Mouse (Mus musculus) testis, adult 2 months (tissue): ENCODE results near the gene Coq6. TPM values are rescaled to one million over a fixed set of nuclear protein-coding genes. Genes with fewer than 3 reads are reported as not detected.

Source experiments
- H3K27ac ChIP-seq: fragments of 200-500 bp; 2 replicates; pipeline ENCODE4 v1.5.1; 2012; ENCODE audit warnings: low read depth, low read length; ENCODE audit not compliant: control insufficient read depth, insufficient read depth
- H3K27me3 ChIP-seq: fragments of 200-500 bp; 2 replicates; pipeline ENCODE4 v1.6.1; 2012; ENCODE audit warnings: mild to moderate bottlenecking, low read length, moderate library complexity; ENCODE audit not compliant: control insufficient read depth, insufficient read depth
- H3K36me3 ChIP-seq: fragments of 200-500 bp; 2 replicates; pipeline ENCODE4 v1.6.1; 2012; ENCODE audit warnings: mild to moderate bottlenecking, low read length; ENCODE audit not compliant: control insufficient read depth, insufficient read depth
- H3K4me1 ChIP-seq: fragments of 200-500 bp; 2 replicates; pipeline ENCODE4 v1.6.1; 2012; ENCODE audit warnings: low read length; ENCODE audit not compliant: control insufficient read depth, insufficient read depth
- H3K4me3 ChIP-seq: fragments of 200-500 bp; 2 replicates; pipeline ENCODE4 v1.5.1; 2012; ENCODE audit warnings: low read depth, mild to moderate bottlenecking, low read length, moderate library complexity, mixed read lengths; ENCODE audit not compliant: control insufficient read depth
- CTCF ChIP-seq: fragments of 200-500 bp; IDR thresholded peaks from 2 replicates; pipeline ENCODE4 v1.5.1; 2012; ENCODE audit warnings: low read depth, mild to moderate bottlenecking, inconsistent platforms, low read length, moderate library complexity; ENCODE audit not compliant: control insufficient read depth, insufficient read depth, insufficient replicate concordance
- POLR2A ChIP-seq: fragments of 200-500 bp; IDR thresholded peaks from 2 replicates; pipeline ENCODE4 v1.6.1; 2012; ENCODE audit warnings: low read depth, mild to moderate bottlenecking, inconsistent platforms, low read length, moderate library complexity; ENCODE audit not compliant: control insufficient read depth
- polyA plus RNA-seq: library from polyadenylated mRNA; depleted of rRNA; stranded (reverse); fragments of >200 nt; gene quantifications from 2 replicates; pipeline ENCODE4 v1.2.3, GENCODE M21; 2012

The Coq6 gene
- polyA plus RNA-seq, 1 experiment: 41.7 TPM

GRCm38 (mm10) chr12:84402923-84403322 is 41.5 kb downstream of the Coq6 start:
- Histone ChIP-seq H3K27me3 (no peaks in the 10 kb centered on the region), H3K27ac (no peak overlapping the region), H3K4me3 (no peak overlapping the region), H3K4me1 (peaks cover 3% of the 10 kb centered on the region; the same call in 1 of the 2 replicates), H3K36me3 (no peaks in the 10 kb centered on the region)
- TF ChIP-seq POLR2A: no peak
- TF ChIP-seq CTCF: no peak

DNA sequence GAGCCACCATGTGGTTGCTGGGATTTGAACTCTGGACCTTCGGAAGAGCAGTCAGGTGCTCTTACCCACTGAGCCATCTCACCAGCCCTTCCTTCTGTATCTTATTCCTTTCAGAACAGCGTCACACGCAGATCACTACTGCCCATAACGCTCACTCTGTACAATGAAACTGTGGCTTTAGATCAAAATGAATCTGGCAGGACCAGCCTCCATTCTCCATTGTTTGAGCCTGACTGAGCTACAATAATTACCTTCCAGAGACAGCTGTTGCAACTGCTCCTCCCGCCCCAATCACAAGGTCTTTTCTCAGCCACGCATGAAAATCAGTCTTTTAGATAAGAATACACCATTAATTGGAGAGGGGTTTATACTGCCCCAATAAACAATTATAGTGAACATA is 43.1 kb downstream of the Coq6 start:
- no peak for TF ChIP-seq POLR2A
- no peak for TF ChIP-seq CTCF
- Histone ChIP-seq H3K27ac (no peak overlapping the region), H3K36me3 (peaks cover 2% of the 10 kb centered on the region), H3K27me3 (no peaks in the 10 kb centered on the region), H3K4me1 (peaks cover 3% of the 10 kb centered on the region; the same call in 1 of the 2 replicates), H3K4me3 (no peak overlapping the region)

GRCm38 (mm10) chr12:84407259-84407658 is 45.8 kb downstream of the Coq6 start:
- TF ChIP-seq CTCF (no peak), POLR2A (no peak)
- peaks cover 3% of the 10 kb centered on the region; the same call in 1 of the 2 replicates for H3K4me1 ChIP-seq
- peak overlapping the region; percentile 62 for H3K4me3 ChIP-seq
- H3K27me3 ChIP-seq: no peaks in the 10 kb centered on the region
- H3K27ac ChIP-seq: no peak overlapping the region
- H3K36me3 ChIP-seq: peaks cover 2% of the 10 kb centered on the region

DNA sequence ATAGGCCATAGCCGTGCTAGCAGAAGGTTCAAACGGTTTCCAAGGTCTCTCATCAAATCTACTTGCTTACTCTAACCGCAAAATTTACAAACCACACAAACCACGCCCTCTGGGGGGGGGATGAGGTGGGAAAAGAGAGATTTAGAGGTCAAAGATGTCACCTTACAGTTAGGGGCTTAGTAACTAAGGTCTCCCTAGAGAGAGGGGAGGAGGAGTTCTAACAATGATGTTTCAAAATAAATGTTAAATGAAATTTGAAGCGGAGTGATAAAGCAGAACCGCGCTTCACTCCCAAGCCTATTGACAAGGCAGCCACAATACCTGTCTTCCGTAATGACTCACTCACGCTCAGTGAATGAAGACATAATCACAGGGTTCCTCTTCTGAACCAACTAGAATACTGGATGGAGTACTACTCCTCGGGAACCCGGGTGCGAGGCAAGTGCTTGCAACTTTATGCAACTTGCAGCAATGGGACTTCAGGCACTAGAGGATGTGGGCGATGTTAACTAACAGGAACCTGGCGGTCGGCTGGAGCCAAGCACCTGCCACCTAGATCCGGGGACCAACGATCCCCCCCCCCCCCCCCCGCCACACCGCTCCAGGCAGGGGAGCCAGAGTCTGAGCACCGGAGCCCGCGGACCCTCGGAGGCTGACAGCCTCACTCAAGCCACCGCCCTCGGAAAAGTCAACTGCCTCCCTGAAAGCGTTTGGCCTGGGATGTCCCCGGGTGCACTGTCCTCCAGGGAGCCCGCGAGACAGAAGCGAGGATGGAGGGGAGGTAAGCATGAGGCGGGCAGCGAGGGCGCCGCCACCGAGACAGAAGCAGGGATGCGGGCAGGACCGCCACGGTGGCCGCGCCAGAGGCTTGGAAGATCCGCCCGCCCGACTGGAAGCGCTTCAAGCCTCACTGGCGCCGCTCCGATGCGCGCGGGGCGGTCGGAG is 46.7 kb downstream of the Coq6 start:
- peaks cover 3% of the 10 kb centered on the region; the same call in 1 of the 2 replicates for H3K4me1 ChIP-seq
- peak overlapping the region; percentile 92 for H3K4me3 ChIP-seq
- no peak for TF ChIP-seq POLR2A
- peaks cover 2% of the 10 kb centered on the region for H3K36me3 ChIP-seq
- peak overlapping the region; percentile 86 for H3K27ac ChIP-seq
- no peaks in the 10 kb centered on the region for H3K27me3 ChIP-seq

- peaks cover 3% of the 10 kb centered on the region; the same call in 1 of the 2 replicates for H3K4me1 ChIP-seq
- peaks cover 2% of the 10 kb centered on the region for H3K36me3 ChIP-seq
- no peaks in the 10 kb centered on the region for H3K27me3 ChIP-seq
- peak; percentile 97 for TF ChIP-seq POLR2A
- TF ChIP-seq CTCF: no peak
- H3K27ac ChIP-seq: peak within 1 kb of the TSS; percentile 99
- H3K4me3 ChIP-seq: peak within 1 kb of the TSS; percentile 92
Observed at GRCm38 (mm10) chr12:84408819-84409507, 47.5 kb downstream of the Coq6 start, which contains the start of the genes Entpd5 and Bbof1. Entpd5 (minus strand) TSS chr12:84409029. Bbof1 (plus strand) TSS chr12:84409071.

DNA sequence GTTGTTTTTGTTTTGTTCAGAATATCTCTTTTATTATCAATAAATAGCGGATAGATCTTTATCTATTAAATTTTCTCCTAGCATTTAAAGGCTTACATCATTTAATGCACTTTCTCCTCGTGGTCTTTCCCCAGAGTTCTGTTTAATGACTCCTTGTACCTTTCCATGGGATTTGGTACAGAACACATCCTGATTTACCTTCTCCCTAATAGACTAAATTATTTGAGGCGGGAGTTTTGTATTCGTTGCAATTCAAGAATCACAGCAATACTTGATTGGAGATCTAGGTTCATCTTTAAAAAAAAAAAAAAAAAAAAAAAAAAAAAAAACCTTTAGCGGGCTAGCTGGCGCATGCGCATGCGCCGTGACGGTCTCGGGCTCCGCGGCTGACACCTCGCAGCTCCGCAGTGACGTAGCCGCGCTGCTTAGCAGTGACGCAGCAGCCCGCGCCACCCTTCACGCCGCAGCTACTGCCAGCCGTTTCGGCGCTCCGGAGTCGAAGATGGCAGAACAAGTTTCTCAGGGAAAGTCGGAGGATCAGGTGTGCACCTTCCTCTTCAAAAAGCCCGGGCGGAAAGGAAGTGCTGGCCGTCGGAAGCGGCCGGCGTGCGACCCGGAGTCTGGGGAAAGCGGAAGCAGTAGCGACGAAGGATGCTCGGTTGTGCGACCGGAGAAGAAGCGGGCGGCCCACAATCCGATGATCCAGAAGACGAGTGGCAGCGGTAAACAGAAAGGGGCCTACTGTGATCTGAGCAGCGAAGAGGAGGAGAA is 55.6 kb downstream of the Coq6 start, which contains the start of gene Rnf113a2:
TSS of gene Rnf113a2 (plus strand) at position 363 of the 771 bp plus-strand sequence.
- Histone ChIP-seq H3K36me3 (peaks cover 3% of the 10 kb centered on the region), H3K4me1 (no peaks in the 10 kb centered on the region), H3K27ac (peak within 1 kb of the TSS; percentile 78), H3K27me3 (no peaks in the 10 kb centered on the region), H3K4me3 (peak within 1 kb of the TSS; percentile 96)
- TF ChIP-seq CTCF (no peak), POLR2A (peak; percentile 90)
